Mouse (Mus musculus) CD8-positive naive resting alpha-beta T cell, adult 2 months (primary cell): ENCODE measurements at regions not wholly inside any gene's neighbourhood (a gene's known extent, or its start where the extent isn't known, plus 50 kb on each side); places are given as distances from the start of the nearest gene placed in this dataset.
"Not testable (repeated sequence)": the region's sequence is repeated elsewhere in the genome, so short reads cannot be mapped to it uniquely, and the experiment has no call there.

ENCODE experiments used
- DNase-seq, 2 experiments: peaks; one replicate each; pipeline ENCODE4 v3.0.0; 2022; ENCODE audit warnings: low read depth in 2 of 2, low spot score in 2 of 2

DNA sequence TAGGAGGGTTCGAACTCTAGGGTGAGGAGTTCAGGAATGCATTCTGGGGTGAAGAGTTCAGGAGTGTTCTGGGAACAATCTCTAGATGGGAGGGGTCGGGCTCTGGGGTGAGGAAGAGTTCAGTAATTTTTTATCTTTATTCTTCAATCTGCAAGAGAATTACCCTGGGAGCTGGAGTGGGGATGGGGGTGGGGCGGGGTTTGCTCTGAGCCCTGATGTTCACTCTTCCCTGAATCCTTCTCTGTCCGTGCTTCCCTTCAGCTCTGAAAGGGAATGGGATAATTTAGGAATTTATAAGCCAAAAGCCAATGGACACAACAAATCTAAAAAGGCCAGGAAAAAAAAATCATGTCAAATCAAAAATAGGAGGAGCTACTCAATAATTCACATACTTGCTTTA, 122.8 kb upstream of the Trim24 start:
- DNase-seq, result not testable (repeated sequence)

DNA sequence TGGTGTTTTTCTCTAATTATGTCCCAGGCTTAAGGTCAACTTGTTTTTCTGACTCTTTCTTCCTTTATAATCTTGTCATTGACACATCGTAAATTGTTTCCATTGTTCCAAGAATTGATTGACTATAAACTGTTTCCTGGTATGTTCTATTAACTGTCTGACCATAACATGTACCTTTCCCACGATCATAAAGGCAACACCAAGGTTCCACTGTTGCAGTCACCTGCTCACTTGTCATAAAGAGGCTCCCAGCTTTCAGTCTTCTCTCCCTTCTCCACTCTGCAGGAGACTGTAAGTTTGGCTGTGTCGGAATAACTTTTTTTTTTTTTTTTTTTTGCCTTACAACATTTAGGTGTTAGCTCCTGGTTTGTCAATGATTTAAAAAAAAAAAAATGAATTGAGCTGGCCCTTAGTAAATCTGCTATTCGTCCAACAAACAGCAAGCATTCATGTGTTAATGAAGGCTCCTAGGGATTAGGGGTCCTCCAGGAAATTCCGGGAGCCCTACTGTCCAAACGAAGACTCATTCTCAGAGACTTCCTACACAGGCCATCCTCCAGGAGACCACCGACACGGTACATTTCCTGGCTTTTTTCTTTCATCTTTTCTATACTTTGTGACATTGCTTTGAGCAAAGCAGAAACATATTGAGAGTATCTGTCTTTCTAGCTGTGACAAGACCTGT, 122.2 kb upstream of the Trim24 start:
- no peak for DNase-seq

DNA sequence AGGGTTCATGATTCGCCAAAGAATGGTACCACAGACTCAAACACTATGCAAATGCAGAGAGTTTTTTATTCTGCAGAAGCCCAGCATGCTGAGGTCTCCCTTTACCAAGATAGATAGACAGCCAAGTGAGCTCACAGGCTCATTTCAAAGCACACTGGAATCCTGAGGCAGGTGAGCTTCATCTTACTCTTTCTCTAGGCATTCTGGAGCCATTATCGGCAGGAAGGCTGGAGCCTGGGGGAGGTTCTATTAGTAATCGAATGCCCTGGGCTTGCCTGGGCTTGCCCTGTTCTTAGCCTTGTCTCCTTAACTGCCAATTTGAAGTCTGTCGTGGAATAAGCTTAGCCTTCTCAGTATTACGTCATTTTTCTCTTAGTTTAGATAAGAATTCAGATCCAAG, 121.6 kb upstream of the Trim24 start:
- no peak for DNase-seq

DNA sequence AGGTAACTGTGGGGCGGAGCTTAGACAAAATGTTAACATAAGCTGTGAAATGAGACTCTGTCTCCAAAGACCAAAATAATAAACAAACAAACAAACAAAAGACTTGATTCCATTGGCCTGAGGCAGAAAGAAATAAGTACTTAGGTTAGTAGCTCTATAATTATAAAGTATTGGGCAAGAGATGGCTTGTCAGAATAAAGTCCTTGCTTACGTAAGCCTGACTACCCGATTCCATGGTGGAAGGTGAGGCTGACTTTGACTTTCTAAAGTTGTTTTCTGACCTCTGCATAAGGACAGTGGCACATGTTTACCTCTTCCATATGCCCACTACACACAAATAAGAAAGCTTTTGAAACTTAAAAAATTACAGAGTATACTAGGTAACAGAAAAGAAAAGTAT, 120.3 kb upstream of the Trim24 start:
- no peak for DNase-seq

DNA sequence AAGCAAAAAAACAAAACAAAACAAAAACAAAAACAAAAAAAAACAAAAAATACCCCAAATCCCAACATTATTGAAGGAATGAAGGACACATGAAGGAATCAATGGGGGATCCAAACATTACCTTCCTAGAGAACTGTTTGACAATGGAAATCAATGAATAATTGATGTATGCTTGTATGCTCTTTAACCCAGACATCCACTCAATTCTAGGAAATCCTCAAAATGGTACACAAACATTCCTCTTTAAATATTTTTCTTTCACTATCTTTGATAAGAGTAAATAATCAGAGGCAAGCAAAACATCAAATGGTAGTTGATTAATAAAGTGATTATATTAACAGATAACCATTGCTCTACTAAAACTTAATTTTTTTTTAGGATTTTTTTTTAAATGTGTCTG, 118.9 kb upstream of the Trim24 start:
- no peak for DNase-seq

DNA sequence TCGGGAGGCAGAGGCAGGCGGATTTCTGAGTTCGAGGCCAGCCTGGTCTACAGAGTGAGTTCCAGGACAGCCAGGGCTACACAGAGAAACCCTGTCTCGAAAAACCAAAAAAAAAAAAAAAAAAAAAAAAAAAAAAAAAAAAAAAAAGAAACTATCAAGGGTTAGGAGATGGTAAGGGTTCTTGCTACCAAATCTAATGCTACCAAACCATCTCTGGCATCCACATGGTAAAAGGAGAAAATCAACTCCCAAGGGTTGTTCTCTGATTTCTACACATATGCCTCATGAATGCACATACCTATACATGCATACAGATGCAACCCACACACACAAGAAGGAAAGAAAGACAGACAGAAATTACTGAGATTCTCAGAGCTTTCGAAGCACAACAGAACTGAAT, 109.6 kb upstream of the Trim24 start:
- not testable (repeated sequence) for DNase-seq

DNA sequence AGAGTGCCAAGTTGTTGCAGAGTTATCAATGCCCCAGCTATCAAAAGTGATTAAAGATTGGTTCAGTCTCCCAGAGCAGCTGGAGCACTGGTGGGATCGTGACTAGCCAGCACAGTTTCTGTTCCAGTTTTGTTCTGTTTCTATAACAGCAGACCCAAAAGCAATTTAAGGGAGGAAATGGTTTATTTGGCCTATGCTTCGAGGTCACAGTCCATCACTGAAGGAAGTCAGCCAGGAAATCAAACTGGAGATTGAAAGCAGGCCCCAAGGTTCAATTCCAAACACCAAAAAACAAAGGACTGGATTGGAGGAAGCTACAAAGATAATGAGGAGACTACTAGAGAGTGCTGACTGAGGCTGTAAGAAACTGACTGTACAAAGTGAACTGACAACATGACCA, 107.6 kb upstream of the Trim24 start:
- DNase-seq, result no peak

DNA sequence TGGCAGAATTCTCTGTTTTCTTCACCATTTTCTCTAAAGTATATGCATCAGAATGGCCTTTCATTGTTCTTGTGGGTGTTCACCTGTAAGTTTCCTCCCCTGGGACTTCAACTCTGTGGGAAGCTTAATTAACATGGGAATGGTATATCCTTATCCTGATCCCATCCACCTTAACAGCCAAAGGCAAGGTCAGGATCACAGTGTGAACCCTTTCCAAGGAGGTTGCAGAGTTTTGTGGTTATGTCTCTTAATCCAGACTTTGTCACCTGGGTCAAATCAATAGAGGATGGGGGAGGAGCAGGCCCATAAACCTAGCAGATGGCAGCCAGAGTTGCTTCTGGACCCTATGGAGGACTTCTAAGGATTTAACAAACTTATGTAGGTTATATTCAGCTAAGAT, 102.9 kb upstream of the Trim24 start:
- DNase-seq, result no peak

DNA sequence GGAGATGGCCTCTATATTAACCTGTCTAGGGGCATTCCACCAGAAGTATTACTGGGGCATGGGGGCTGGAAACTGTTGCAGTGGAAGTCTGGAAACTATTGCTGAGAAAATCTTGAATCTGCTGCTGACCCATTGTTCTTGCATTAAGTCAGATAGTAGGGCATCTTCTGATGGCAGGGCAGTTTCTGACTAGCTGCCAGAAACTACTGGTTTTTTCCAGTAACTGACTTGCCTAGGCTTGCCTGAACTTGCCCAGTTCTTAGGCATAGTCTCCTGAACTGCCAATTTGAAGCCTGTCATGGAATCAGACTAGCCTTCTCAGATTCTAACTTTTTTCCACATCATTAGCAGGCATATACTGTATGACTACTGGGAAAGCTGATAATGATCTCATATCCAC, 97.3 kb upstream of the Trim24 start:
- no peak for DNase-seq

DNA sequence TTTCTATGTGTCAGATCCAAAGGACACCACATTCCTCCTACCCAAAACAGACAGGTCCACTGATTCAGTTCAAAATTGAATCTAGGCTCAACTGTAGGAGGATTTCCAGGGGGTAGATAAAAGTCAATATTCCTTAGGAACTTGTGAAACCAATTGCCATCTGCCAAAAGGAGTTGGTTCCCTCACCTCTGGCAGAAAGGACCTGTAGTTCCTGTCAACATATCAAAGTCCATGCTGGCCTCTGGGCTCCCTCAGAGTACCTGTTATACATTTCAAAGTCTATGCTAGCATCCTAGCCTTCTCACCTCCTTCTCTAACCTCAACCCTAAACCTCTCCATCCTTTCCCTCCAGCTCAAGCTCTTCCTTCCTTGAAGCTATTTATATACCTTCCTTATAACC, 95.5 kb upstream of the Trim24 start:
- DNase-seq, result no peak

DNA sequence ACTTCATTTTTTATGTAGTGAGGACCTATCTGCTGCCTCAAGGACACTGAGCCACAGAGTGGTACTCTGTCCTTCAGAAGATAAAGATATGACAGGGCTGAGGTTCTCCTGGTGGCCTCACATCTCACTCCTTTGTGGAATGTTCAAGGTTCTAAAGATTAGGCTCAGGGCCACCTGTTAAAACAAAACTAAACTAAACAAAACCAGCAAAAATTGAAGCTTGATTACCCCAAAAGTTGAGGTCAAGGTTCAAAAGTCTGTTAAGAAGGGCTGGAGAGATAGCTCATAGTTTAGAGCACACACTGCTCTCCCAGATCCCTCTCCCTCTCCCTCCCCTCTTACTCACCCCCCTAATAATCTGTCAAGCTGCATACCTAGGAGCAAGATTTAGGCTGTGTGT, 90.7 kb upstream of the Trim24 start:
- no peak for DNase-seq

DNA sequence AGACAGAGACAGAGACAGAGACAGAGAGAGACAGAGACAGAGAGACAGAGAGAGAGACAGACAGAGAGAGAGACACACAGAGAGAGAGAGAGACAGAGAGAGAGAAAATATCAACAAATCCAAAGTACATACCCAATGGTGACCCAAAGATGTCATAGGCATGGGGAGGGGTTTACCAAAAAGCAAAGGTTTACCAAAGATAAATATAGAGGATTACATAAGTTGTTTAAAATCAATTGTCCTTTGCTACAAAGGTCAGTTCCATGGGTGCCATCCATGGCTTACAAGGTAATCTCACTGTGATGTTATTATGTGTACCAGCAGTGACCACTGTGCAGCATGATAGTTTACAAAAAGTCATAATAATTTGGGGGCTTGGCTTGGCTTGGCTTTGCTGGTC, 88.7 kb upstream of the Trim24 start:
- no peak for DNase-seq

DNA sequence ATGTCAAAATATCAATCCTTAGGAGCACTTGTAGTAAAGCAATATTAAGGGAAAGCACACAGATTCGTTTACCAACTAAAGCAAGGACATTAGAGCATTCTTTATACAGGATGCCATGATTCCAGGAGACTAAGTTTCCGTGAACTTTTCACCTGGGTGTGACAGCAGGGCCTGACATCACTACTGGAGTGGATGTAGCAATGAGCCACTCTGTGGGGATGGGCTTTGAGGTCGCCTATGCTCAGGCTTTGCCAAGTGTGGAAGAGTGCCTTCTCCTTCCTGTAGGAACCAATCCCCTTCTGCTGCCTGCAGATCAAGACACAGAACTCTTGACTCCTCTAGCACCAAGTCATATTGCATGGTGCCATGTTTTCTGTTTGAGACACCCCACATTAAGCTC, 85.3 kb upstream of the Trim24 start:
- DNase-seq, result not testable (repeated sequence)

DNA sequence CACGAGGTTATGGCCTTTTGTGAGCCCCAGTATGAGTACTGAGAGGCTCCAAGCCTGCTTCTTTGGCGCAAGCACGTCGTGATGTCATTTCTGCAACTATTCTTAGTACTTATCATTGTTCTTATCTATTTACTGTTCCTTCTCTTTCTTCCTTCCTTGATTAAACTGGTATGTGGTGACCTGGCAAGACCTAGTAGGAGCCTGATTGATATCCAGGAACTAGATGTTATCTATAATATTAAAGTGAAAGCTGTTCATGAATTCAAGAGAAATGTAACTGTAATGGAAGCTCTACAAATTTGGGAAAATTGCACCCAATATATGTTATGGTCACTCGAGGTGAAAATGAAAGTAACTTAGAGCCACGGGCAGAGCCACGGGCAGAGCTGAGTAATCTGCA, 84.9 kb upstream of the Trim24 start:
- DNase-seq, result no peak

DNA sequence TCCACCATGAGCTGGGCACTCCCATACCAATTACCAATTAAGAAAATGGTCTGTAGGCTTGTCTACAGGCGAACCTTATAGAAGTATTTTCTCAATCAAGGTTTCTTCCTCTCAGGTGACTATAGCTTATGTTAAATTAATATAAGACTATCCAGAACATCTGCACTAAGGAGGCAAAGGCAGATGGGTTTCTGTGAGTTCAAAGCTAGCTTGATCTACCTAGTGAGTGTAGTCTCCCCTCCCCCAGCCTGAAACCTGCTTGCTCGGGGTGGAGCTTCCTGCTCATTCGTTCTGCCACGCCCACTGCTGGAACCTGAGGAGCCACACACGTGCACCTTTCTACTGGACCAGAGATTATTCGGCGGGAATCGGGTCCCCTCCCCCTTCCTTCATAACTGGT, 82.8 kb upstream of the Trim24 start:
- DNase-seq, result not testable (repeated sequence)

DNA sequence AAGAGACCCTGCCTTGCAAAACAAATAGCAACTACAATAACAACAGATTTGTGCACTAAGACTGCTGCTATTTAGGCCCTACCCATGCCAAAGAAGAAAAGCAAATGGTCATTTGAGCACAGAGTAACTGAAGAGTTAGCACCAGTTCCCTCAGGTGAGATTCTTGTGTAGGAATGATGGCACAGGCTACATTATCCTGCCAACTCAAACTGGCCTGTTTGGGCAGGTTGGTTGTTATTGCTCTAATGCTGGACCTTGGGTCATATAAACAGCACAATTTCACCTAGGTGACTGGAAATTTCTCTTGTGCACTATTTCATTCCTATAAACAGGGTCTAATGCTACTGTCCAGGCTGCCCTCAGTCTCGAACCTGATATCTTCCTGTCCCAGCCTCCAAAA, 79.7 kb upstream of the Trim24 start:
- DNase-seq, result no peak

DNA sequence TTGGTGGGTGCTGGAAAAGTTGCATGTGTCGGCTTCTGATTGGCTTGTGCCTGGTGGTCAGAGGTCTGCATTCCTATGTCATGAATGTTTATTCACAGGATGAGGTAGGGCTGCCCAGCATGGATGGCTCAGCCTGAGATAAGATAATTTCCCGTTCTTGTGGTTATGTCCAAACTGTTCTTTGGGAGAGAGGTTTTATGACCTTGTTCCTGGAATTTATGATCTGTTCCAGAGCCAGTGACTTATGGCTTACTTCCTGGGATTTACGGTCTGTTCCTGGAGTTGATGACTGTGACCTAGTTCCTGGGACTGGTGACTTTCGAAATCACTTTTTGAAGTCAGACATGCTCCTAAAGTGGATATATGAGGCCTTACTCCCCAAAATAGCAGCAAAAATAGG, 76.4 kb upstream of the Trim24 start:
- DNase-seq, result no peak

DNA sequence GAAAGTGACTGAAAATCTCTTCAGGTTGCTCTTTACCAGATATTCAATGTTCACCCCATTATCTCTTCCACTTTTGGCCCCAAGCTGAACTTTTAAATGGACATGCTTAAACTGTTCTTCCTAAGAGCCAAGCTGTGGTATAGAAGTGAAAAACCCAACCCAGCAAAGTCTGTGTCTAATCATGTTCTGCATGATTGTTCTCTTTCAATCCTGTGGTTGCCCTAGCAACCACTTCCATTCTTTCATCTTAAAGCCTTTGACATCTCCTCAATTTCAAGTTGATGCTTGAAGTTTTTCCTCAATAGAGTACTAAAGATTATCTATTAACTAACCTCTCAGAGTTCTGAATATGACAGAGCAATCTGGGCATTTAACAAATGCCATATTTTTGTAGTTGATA, 75.6 kb upstream of the Trim24 start:
- no peak for DNase-seq

DNA sequence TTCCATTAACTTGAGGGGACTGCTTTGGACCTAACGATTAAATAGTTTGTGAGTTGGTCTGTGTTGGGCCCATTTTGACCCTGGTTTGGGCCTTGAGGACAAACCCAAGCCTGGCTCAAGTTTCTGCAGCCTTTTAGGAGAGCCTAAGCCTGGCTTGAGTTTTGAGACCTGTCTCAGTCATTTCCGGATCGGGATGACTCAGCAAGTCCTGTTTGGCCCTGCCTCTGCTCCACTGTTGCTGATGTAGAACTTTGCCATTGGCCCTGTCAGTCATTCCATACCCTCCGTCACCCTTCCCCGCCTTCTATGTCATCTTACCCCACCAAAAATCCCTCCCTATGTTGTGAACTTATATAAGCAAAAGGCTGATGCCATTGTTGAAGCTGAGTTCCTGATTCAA, 67.4 kb upstream of the Trim24 start:
- no peak for DNase-seq

DNA sequence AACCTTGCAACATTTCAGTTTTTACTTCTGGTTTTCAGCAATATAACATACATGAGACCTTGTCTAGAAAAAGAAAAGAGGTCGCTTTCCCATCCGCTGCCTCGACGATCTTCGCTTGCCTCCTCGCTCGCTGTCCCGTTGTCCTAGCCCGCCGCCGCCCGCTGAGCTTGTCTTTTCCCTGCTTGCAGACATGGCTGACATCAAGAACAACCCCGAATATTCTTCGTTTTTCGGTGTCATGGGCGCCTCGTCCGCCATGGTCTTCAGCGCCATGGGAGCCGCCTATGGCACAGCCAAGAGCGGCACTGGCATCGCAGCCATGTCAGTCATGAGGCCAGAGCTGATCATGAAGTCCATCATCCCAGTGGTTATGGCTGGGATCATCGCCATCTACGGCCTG, 64.7 kb upstream of the Trim24 start:
- DNase-seq, result not testable (repeated sequence)

DNA sequence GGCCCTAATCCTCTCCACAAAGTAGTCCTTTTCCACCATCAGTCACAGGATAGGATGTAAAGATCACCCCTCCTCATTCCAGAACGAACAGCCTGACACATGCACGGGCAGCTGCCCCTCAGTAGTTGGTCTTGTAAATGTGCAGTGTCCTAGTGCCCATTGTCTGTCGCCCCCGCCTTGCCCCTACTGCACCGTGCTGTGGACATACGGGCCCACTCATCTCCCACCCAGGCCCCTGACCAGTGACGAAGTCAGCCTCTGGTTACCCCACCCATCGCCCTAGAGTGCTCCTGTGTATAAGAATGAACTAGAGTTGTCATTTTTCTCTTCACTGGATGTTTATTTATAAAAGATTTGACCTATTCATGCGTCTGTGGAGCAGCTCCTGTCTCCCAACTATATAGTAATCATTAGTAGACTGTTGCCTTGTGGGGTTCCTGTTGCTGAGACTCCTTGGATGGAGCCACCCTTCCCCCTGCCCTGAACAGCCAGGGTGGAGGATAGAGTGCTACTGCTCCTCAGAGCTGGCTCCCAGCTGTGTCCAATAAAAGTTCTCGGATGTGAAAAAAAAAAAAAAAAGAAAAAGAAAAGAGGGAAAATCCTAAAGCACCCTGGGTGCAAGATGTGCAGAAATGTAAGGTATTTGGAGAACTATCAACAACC, 64.0 kb upstream of the Trim24 start:
- DNase-seq, result not testable (repeated sequence)

DNA sequence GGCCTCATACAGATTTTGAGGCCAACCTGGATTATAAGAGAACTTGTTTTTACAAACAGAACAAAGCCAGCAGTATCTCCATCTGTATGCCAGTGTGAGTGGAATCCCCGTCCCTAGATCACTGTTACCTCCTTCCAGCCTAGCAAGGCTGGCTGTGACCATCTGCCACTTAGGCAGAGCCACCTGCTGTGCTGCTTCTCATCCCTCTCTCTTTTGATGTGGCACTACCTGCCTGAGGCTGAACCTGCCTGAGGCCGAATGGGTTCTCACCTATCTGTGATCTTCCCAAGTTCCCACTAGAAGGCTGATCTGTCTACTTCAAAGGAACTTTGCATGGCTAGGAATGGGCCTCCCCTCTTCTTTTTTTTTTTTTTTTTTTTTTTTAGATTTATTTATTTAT, 55.4 kb upstream of the Trim24 start:
- DNase-seq, result not testable (repeated sequence)
